Mouse (Mus musculus) cerebellum, adult 2 months (tissue): ENCODE data around the gene BC035044.

ENCODE experiments used
- CTCF ChIP-seq: fragments of 200-500 bp; IDR thresholded peaks from 2 replicates; pipeline ENCODE4 v1.5.1; 2011; ENCODE audit warnings: low read depth, mild to moderate bottlenecking, control low read depth, low read length, moderate library complexity, borderline replicate concordance; ENCODE audit not compliant: insufficient read depth
- POLR2A ChIP-seq: fragments of 200-500 bp; IDR thresholded peaks from 2 replicates; pipeline ENCODE4 v1.6.1; 2011; ENCODE audit warnings: low read length, control low read depth, borderline replicate concordance; ENCODE audit not compliant: insufficient read depth

DNA sequence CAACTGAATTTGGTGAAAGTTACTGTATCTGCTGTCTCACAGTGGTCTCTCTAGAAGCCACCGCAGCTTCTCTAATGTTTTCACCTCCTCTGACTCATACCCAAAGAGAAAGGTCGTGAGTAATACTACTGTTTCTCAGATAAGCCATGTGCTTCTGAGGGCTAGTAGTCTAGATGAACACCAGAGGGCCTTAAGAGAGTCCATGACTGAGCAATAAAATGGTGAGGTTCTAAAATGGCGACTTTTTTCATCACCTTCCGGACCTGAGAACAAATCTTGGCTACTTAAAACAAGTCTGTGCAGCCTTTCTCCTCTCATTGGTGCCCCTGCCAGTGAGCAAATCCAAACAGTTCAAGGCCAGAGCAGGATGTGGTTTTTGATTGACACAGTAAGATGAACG is 2.1 kb downstream of the BC035044 start:
- TF ChIP-seq CTCF (no peak), POLR2A (no peak)
